Mouse (Mus musculus): ENCODE results near the gene Taar5. TPM values are rescaled to one million over a fixed set of nuclear protein-coding genes. Genes with fewer than 3 reads are reported as not detected.

Gene Taar5
- total RNA-seq (2021), result not detected
- long read RNA-seq, experiment 1, result 0 reads
- long read RNA-seq, experiment 2, result 0 reads

GRCm38 (mm10) chr10:23970656-23971165 lies at the start of gene Taar5:
Gene Taar5 (plus strand): TSS chr10:23970706.
- no peak for DNase-seq

GRCm38 (mm10) chr10:23922468-23922867 lies 48.0 kb upstream of the Taar5 start:
- DNase-seq, result no peak

- DNase-seq, result peak in 1 of 2 experiments; percentile 23
Measured at GRCm38 (mm10) chr10:23923941-23924340, 46.6 kb upstream of the Taar5 start.

- DNase-seq, result no peak
Measured at GRCm38 (mm10) chr10:23937613-23938012, 32.9 kb upstream of the Taar5 start.

- DNase-seq, result no peak
Measured at GRCm38 (mm10) chr10:23938312-23938711, 32.2 kb upstream of the Taar5 start, which contains the start of gene Taar2. Gene Taar2 (plus strand): TSS chr10:23938572.

GRCm38 (mm10) chr10:23942465-23942864 lies 28.0 kb upstream of the Taar5 start:
- no peak for DNase-seq

GRCm38 (mm10) chr10:23948026-23948425 lies 22.5 kb upstream of the Taar5 start:
- DNase-seq, result no peak

- DNase-seq, result no peak
Measured at GRCm38 (mm10) chr10:23949508-23950005, 20.9 kb upstream of the Taar5 start, which contains the start of gene Taar3. Gene Taar3 (plus strand): TSS chr10:23949558.

GRCm38 (mm10) chr10:23951714-23952113 lies 18.8 kb upstream of the Taar5 start:
- no peak for DNase-seq

GRCm38 (mm10) chr10:23959071-23959470 lies 11.4 kb upstream of the Taar5 start:
- no peak for DNase-seq

GRCm38 (mm10) chr10:23960444-23960915 lies 10.0 kb upstream of the Taar5 start, which contains the start of gene Taar4:
Gene Taar4 (plus strand): TSS chr10:23960494.
- no peak for DNase-seq

- peak in 1 of 2 experiments; percentile 2 for DNase-seq
Measured at GRCm38 (mm10) chr10:23963444-23963843, 7.1 kb upstream of the Taar5 start.

- no peak for DNase-seq
Measured at GRCm38 (mm10) chr10:23964921-23965610, 5.4 kb upstream of the Taar5 start.

GRCm38 (mm10) chr10:23971256-23971655 lies 750 bp downstream of the Taar5 start:
- DNase-seq, result no peak

GRCm38 (mm10) chr10:23977958-23978357 lies 7.5 kb downstream of the Taar5 start:
- no peak for DNase-seq

- DNase-seq, result peak; percentile 61 to 76
Measured at GRCm38 (mm10) chr10:23978901-23979705, 8.6 kb downstream of the Taar5 start.

GRCm38 (mm10) chr10:23985546-23985945 lies 15.0 kb downstream of the Taar5 start, which contains the start of gene Taar6:
Gene Taar6 (minus strand): TSS chr10:23985646.
- no peak for DNase-seq

- no peak for DNase-seq
Measured at GRCm38 (mm10) chr10:23986419-23986818, 15.9 kb downstream of the Taar5 start.

- DNase-seq, result no peak
Measured at GRCm38 (mm10) chr10:23993381-23993780, 22.9 kb downstream of the Taar5 start, which contains the start of gene Taar7a. Gene Taar7a (minus strand): TSS chr10:23993481.

GRCm38 (mm10) chr10:23999639-24000038 lies 29.1 kb downstream of the Taar5 start, which contains the start of gene Taar7b:
Gene Taar7b (plus strand): TSS chr10:23999939.
- no peak for DNase-seq

GRCm38 (mm10) chr10:24006442-24006841 lies 35.9 kb downstream of the Taar5 start:
- DNase-seq, result no peak

- no peak for DNase-seq
Measured at GRCm38 (mm10) chr10:24007034-24007433, 36.5 kb downstream of the Taar5 start.

Data from heart, adult 18-20 months (tissue).